Mouse (Mus musculus) erythroblast, embryonic 14.5 days (primary cell): Measurements from ENCODE around the gene Arhgef3. TPM values are rescaled to one million over a fixed set of nuclear protein-coding genes. Genes with fewer than 3 reads are reported as not detected.

Source experiments
- H3K27me3 ChIP-seq: 2 replicates; pipeline ENCODE4 v1.6.1; 2012; ENCODE audit warnings: inconsistent platforms; ENCODE audit not compliant: control insufficient read depth
- H3K36me3 ChIP-seq: 2 replicates; pipeline ENCODE4 v1.6.1; 2012; ENCODE audit warnings: mild to moderate bottlenecking, inconsistent platforms; ENCODE audit not compliant: control insufficient read depth
- H3K4me1 ChIP-seq: 2 replicates; pipeline ENCODE4 v1.6.1; 2012; ENCODE audit warnings: inconsistent platforms; ENCODE audit not compliant: control insufficient read depth
- H3K4me3 ChIP-seq: replicated peaks from 2 replicates; pipeline ENCODE3; 2012; ENCODE audit warnings: moderate library complexity, mild to moderate bottlenecking, inconsistent platforms
- H3K9me3 ChIP-seq: 2 replicates; pipeline ENCODE4 v1.6.1; 2012; ENCODE audit warnings: low read length, inconsistent platforms, mixed read lengths; ENCODE audit not compliant: control insufficient read depth
- GATA1 ChIP-seq: IDR thresholded peaks from 2 replicates; pipeline ENCODE4 v1.6.1; 2012; ENCODE audit warnings: low read length, inconsistent platforms, mixed read lengths
- TAL1 ChIP-seq: IDR thresholded peaks from 3 replicates; pipeline ENCODE4 v1.6.1; 2012; ENCODE audit warnings: low read length, inconsistent platforms, mixed read lengths
- polyA plus RNA-seq: library from polyadenylated mRNA; stranded (reverse); fragments of >175 nt; gene quantifications from 2 replicates; pipeline ENCODE4 v1.2.3, GENCODE M21; 2012

The Arhgef3 gene
- polyA plus RNA-seq, 1 experiment: 0.01 TPM

- Histone ChIP-seq H3K4me1 (no peaks in the 10 kb centered on the region), H3K36me3 (no peaks in the 10 kb centered on the region), H3K4me3 (no peak overlapping the region), H3K9me3 (no peaks in the 10 kb centered on the region), H3K27me3 (no peaks in the 10 kb centered on the region)
- TF ChIP-seq GATA1: no peak
- TF ChIP-seq TAL1: no peak
Observed at GRCm38 (mm10) chr14:27178560-27178920, 63.8 kb downstream of the Arhgef3 start.

- Histone ChIP-seq H3K4me3 (no peak overlapping the region), H3K9me3 (no peaks in the 10 kb centered on the region), H3K4me1 (no peaks in the 10 kb centered on the region), H3K27me3 (no peaks in the 10 kb centered on the region), H3K36me3 (no peaks in the 10 kb centered on the region)
- TF ChIP-seq TAL1 (no peak), GATA1 (no peak)
Observed at GRCm38 (mm10) chr14:27179771-27180170, 65.1 kb downstream of the Arhgef3 start.

- no peaks in the 10 kb centered on the region for H3K27me3 ChIP-seq
- TF ChIP-seq TAL1 (no peak), GATA1 (no peak)
Observed at GRCm38 (mm10) chr14:27182059-27182458, 67.4 kb downstream of the Arhgef3 start.

GRCm38 (mm10) chr14:27182646-27183438 lies 68.1 kb downstream of the Arhgef3 start:
- TF ChIP-seq TAL1 (no peak), GATA1 (no peak)
- H3K36me3 ChIP-seq: no peaks in the 10 kb centered on the region
- no peaks in the 10 kb centered on the region for H3K27me3 ChIP-seq
- no peaks in the 10 kb centered on the region for H3K9me3 ChIP-seq
- no peak overlapping the region for H3K4me3 ChIP-seq
- H3K4me1 ChIP-seq: no peaks in the 10 kb centered on the region

More at GRCm38 (mm10) chr14:27182059-27182458, 67.4 kb downstream of the Arhgef3 start:
- no peaks in the 10 kb centered on the region for H3K36me3 ChIP-seq
- no peaks in the 10 kb centered on the region for H3K9me3 ChIP-seq
- no peak overlapping the region for H3K4me3 ChIP-seq
- no peaks in the 10 kb centered on the region for H3K4me1 ChIP-seq

GRCm38 (mm10) chr14:27183501-27184230 lies 69.0 kb downstream of the Arhgef3 start:
- Histone ChIP-seq H3K9me3 (no peaks in the 10 kb centered on the region), H3K4me1 (no peaks in the 10 kb centered on the region), H3K27me3 (no peaks in the 10 kb centered on the region), H3K36me3 (no peaks in the 10 kb centered on the region), H3K4me3 (no peak overlapping the region)
- TF ChIP-seq TAL1: no peak

GRCm38 (mm10) chr14:27185902-27186301 lies 71.2 kb downstream of the Arhgef3 start:
- no peaks in the 10 kb centered on the region for H3K4me1 ChIP-seq
- H3K4me3 ChIP-seq: no peak overlapping the region
- TF ChIP-seq TAL1 (no peak), GATA1 (no peak)
- no peaks in the 10 kb centered on the region for H3K9me3 ChIP-seq
- H3K36me3 ChIP-seq: no peaks in the 10 kb centered on the region
- no peaks in the 10 kb centered on the region for H3K27me3 ChIP-seq

- Histone ChIP-seq H3K27me3 (no peaks in the 10 kb centered on the region), H3K36me3 (no peaks in the 10 kb centered on the region), H3K4me3 (no peak overlapping the region), H3K9me3 (no peaks in the 10 kb centered on the region), H3K4me1 (no peaks in the 10 kb centered on the region)
- TF ChIP-seq TAL1: no peak
- no peak for TF ChIP-seq GATA1
Observed at GRCm38 (mm10) chr14:27186596-27186995, 71.9 kb downstream of the Arhgef3 start.

GRCm38 (mm10) chr14:27187025-27187424 lies 72.3 kb downstream of the Arhgef3 start:
- Histone ChIP-seq H3K4me3 (no peak overlapping the region), H3K4me1 (no peaks in the 10 kb centered on the region)
- TF ChIP-seq TAL1: no peak
- TF ChIP-seq GATA1: no peak

GRCm38 (mm10) chr14:27187885-27188284 lies 73.2 kb downstream of the Arhgef3 start:
- H3K4me1 ChIP-seq: no peaks in the 10 kb centered on the region
- H3K27me3 ChIP-seq: no peaks in the 10 kb centered on the region
- no peaks in the 10 kb centered on the region for H3K9me3 ChIP-seq
- no peak overlapping the region for H3K4me3 ChIP-seq
- no peak for TF ChIP-seq GATA1
- H3K36me3 ChIP-seq: no peaks in the 10 kb centered on the region

More at GRCm38 (mm10) chr14:27187025-27187424, 72.3 kb downstream of the Arhgef3 start:
- no peaks in the 10 kb centered on the region for H3K9me3 ChIP-seq
- H3K36me3 ChIP-seq: no peaks in the 10 kb centered on the region
- H3K27me3 ChIP-seq: no peaks in the 10 kb centered on the region
